In genomic region chr5:125267150-125267961, GRCm38 (mm10) we compare ENCODE assay signal across 8 mouse cellular contexts.
DNase-seq lines count a peak whose midpoint lies in the region; ATAC-seq lines count a peak whose summit lies in the region.

No protein-coding gene starts in this region.

- peak overlapping the region; percentile 18 for H3K4me2 ChIP-seq in forebrain, embryonic 14.5 days (ENCODE audit: low read length)
- no peak overlapping the region for H3K4me2 ChIP-seq in midbrain, embryonic 11.5 days

- no peaks in the 10 kb centered on the region for H3K9me3 ChIP-seq in forebrain, embryonic 14.5 days (replicated peaks; ENCODE audit: control insufficient read depth, low read length)
- no peaks in the 10 kb centered on the region for H3K9me3 ChIP-seq in hindbrain, embryonic 10.5 days
- no peaks in the 10 kb centered on the region for H3K9me3 ChIP-seq in midbrain, embryonic 11.5 days (ENCODE audit: control insufficient read depth, low read length)

- DNase-seq in left cerebral cortex, adult 8-10 months (ENCODE audit: low spot score in 2 of 2), result peak; percentile 30 to 56
- DNase-seq in left cerebral cortex, adult 11 months (ENCODE audit: low spot score), result no peak
- DNase-seq in forebrain, embryonic 14.5 days (ENCODE audit: low spot score), result peak; percentile 66
- DNase-seq in hindbrain, embryonic 10.5 days (ENCODE audit: low spot score), result peak; percentile 19
- peak; percentile 48 to 61 for DNase-seq in left cerebral cortex, postnatal 36 days (ENCODE audit: low spot score in 2 of 2)
- DNase-seq in midbrain, embryonic 11.5 days (ENCODE audit: low spot score, missing footprints), result no peak
- peak; percentile 71 for DNase-seq in testis, postnatal 14 days (ENCODE audit: low spot score)
- no peak for DNase-seq in urinary bladder, adult 2 months (ENCODE audit: low spot score)

- no peaks in the 10 kb centered on the region for H3K36me3 ChIP-seq in forebrain, embryonic 14.5 days (ENCODE audit: control insufficient read depth, insufficient read depth, low read length)
- H3K36me3 ChIP-seq in hindbrain, embryonic 10.5 days, result no peaks in the 10 kb centered on the region
- H3K36me3 ChIP-seq in midbrain, embryonic 11.5 days (ENCODE audit: control insufficient read depth, insufficient read depth, low read length), result no peaks in the 10 kb centered on the region

- ATAC-seq in forebrain, embryonic 14.5 days, result peak; percentile 21; the same call in 1 of the 2 replicates
- ATAC-seq in midbrain, embryonic 11.5 days (ENCODE audit: low FRiP score), result peak; percentile 4; the same call in 1 of the 2 replicates

- H3K4me1 ChIP-seq in forebrain, embryonic 14.5 days (ENCODE audit: control insufficient read depth, insufficient read depth, low read length), result peaks cover 14% of the 10 kb centered on the region
- peaks cover 51% of the 10 kb centered on the region for H3K4me1 ChIP-seq in hindbrain, embryonic 10.5 days (replicated peaks)
- 0 out of 2 replicates have a peak, but pooled peaks cover 2% of the 10 kb centered on the region for H3K4me1 ChIP-seq in midbrain, embryonic 11.5 days (ENCODE audit: control insufficient read depth, insufficient read depth, low read length)

- H3K27me3 ChIP-seq in forebrain, embryonic 14.5 days (replicated peaks; ENCODE audit: control insufficient read depth, insufficient read depth, low read length), result no peaks in the 10 kb centered on the region
- peaks cover 3% of the 10 kb centered on the region; the same call in 1 of the 2 replicates for H3K27me3 ChIP-seq in hindbrain, embryonic 10.5 days (ENCODE audit: insufficient read depth, poor library complexity, severe bottlenecking)
- H3K27me3 ChIP-seq in midbrain, embryonic 11.5 days (ENCODE audit: control insufficient read depth, insufficient read depth, low read length), result no peaks in the 10 kb centered on the region

- no peak overlapping the region for H3K9ac ChIP-seq in forebrain, embryonic 14.5 days (ENCODE audit: low read length)
- no peak overlapping the region for H3K9ac ChIP-seq in midbrain, embryonic 11.5 days (ENCODE audit: low read length)

- H3K27ac ChIP-seq in forebrain, embryonic 14.5 days (ENCODE audit: low read depth, low read length), result peak overlapping the region; percentile 77
- peak overlapping the region; percentile 74 for H3K27ac ChIP-seq in hindbrain, embryonic 10.5 days
- H3K27ac ChIP-seq in midbrain, embryonic 11.5 days (ENCODE audit: low read depth, low read length), result peak overlapping the region; percentile 1; the same call in 1 of the 2 replicates

- 41% methylated on average over 35 of the region's 35 CpGs for WGBS in forebrain, embryonic 14.5 days
- 53% methylated on average over 35 of the region's 35 CpGs for WGBS in hindbrain, embryonic 10.5 days
- 64% methylated on average over 35 of the region's 35 CpGs for WGBS in midbrain, embryonic 11.5 days

- no peak overlapping the region for H3K4me3 ChIP-seq in forebrain, embryonic 14.5 days (ENCODE audit: low read depth, low read length)
- H3K4me3 ChIP-seq in hindbrain, embryonic 10.5 days, result peak overlapping the region; percentile 13; the same call in 1 of the 2 replicates
- H3K4me3 ChIP-seq in midbrain, embryonic 11.5 days (ENCODE audit: low read depth, low read length), result no peak overlapping the region

- intact Hi-C loops in left cerebral cortex, postnatal 36 days (cut with DNase I), result loop anchor here (1.0 to 5.0 kb wide), 4 partner anchors 23 to 210 kb away; no protein-coding TSS in a partner anchor

Comparison
In these comparisons a context has a peak if more than half of its experiments do, and no peak if none do; other contexts are left out.
1. DNase-seq: peak in left cerebral cortex, adult 8-10 months (2 of 2), forebrain, embryonic 14.5 days (single experiment), hindbrain, embryonic 10.5 days (single experiment), left cerebral cortex, postnatal 36 days (2 of 2) and testis, postnatal 14 days (single experiment); none in left cerebral cortex, adult 11 months (single experiment), midbrain, embryonic 11.5 days (single experiment) and urinary bladder, adult 2 months (single experiment).
2. H3K27ac ChIP-seq: peak in every context shown above with its lines; median percentile 77 in forebrain, embryonic 14.5 days; 74 in hindbrain, embryonic 10.5 days; 1 in midbrain, embryonic 11.5 days.